Mouse (Mus musculus): Measurements from ENCODE around the gene Atf6. TPM values are rescaled to one million over a fixed set of nuclear protein-coding genes. Genes with fewer than 3 reads are reported as not detected.

Atf6 gene
- polyA plus RNA-seq, 1 experiment from 2014 or later = 9.7 TPM

DNA sequence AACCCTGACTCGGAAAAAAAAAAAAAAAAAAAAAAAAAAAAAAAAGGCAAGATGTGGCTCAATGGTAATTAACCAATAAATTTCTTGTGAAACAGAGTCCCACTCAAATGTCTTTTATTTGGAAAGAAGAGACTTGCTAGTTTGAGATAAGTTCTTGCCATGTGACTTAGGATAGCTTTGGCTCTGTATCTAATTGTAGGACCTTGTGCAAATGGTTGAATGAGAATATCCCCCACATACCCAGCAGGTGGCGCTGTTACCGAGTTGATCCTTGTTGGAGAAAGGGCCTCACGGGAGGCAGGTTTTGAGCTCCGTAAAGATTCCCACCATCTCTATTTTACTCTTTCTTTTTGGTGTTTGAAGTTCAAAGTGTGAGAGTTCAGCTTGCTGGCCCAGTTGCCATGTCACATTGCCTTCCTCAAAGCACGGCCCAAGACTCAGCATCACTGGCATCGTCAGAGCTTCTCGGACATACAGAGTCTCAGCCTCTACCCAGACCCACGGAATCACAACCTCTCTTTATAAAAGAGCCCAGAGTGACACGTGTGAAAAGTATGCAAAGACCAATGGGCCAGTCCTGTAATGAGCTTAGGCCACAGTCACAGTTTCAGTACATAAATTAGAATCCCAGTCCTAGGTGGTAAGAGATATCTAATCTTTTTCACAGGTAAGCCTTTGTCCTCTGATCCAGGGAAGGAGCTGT, 34.1 kb upstream of the Atf6 start:
- H3K9me3 ChIP-seq (ENCODE audit: control insufficient read depth, low read length) = no peaks in the 10 kb centered on the region
- no peak overlapping the region for H3K9ac ChIP-seq (ENCODE audit: low read length)
- DNase-seq (ENCODE audit: low spot score) (peak; percentile 96), ATAC-seq (replicated peaks; ENCODE audit: low FRiP score, low TSS enrichment, low read depth) (peak; percentile 16; the same call in 1 of the 2 replicates)
- no peak overlapping the region for H3K4me3 ChIP-seq (ENCODE audit: low read depth, low read length)
- H3K4me1 ChIP-seq (replicated peaks; ENCODE audit: control insufficient read depth, insufficient read depth, low read length) = no peaks in the 10 kb centered on the region
- H3K27me3 ChIP-seq (replicated peaks; ENCODE audit: control insufficient read depth, insufficient read depth, low read length) = peaks cover 11% of the 10 kb centered on the region
- no peaks in the 10 kb centered on the region for H3K36me3 ChIP-seq (ENCODE audit: control insufficient read depth, insufficient read depth, low read length)
- H3K4me2 ChIP-seq (ENCODE audit: low read length) = 0 out of 2 replicates have a peak overlapping the region, but pooled peaks have one; percentile 8
- WGBS = 30% methylated on average over 10 of the region's 10 CpGs
- H3K27ac ChIP-seq (ENCODE audit: low read depth) = no peak overlapping the region

DNA sequence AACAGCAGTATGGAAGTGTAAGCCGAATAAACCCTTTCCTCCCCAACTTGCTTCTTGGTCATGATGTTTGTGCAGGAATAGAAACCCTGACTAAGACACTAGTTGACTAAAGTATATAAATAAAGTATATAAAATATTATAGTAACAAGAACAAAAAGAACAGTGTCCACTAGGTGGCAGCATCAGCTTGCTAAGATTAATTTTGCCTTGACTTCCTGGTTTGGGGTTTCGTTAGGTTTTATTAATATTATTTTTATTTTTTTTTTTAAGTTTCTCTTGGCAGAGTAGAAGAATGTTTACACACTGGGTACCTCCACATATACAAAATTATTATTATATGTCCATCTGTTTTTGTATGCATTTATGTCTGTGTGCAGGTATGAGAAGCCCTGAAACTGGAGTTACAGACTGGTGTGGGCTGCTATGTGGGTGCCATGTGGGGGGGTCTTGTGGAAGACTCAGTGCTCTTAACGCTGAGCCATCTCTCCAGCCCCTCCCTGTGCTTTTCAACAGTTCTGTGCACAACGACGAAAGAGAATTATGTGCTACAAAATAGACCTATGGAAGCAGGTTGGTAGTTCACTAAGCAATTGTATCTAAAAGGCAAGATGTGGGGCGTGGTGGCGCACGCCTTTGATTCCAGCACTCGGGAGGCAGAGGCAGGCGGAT, 33.4 kb upstream of the Atf6 start:
- DNase-seq (ENCODE audit: low spot score) = peak; percentile 68
- Histone ChIP-seq H3K9me3 (ENCODE audit: control insufficient read depth, low read length) (no peaks in the 10 kb centered on the region), H3K4me2 (ENCODE audit: low read length) (no peak overlapping the region), H3K4me3 (ENCODE audit: low read depth, low read length) (no peak overlapping the region), H3K27ac (ENCODE audit: low read depth) (no peak overlapping the region), H3K36me3 (ENCODE audit: control insufficient read depth, insufficient read depth, low read length) (no peaks in the 10 kb centered on the region), H3K27me3 (replicated peaks; ENCODE audit: control insufficient read depth, insufficient read depth, low read length) (0 out of 2 replicates have a peak, but pooled peaks cover 3% of the 10 kb centered on the region), H3K9ac (ENCODE audit: low read length) (no peak overlapping the region), H3K4me1 (replicated peaks; ENCODE audit: control insufficient read depth, insufficient read depth, low read length) (no peaks in the 10 kb centered on the region)
- 0 out of 2 replicates have a peak, but pooled peaks have one; percentile 19 for ATAC-seq (replicated peaks; ENCODE audit: low FRiP score, low TSS enrichment, low read depth)
- 34% methylated on average over 10 of the region's 10 CpGs for WGBS

DNA sequence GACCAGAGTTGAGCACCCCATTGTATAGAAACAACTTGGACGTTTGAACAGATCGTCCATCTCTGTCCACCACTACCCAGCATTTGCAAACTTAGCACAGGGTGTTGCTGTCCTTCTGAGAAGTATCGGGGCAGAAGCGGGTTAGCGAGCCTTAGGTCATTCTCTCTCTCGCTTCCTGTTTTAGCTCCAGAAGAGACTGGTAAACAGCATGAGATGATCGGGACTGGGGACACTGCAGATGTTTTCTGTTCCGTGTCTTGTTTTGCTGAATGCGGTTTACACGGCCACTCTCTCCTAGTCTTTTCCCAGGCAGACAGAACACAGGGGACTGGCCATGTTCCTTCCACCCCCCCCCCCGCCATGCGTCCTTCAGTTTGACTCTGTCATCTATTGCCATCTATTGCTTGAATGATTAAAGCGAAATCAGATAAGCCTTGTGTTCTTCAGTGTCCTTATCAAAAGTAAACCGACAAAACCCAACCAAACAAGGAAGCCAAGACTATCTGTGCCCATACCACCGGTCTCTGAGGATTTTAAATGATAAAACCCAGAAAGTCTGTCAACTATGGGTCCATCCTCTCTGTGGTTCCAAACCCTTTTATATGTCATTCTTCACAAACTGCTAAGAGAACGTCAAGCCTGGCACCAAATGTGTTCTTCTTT, 31.0 kb upstream of the Atf6 start:
- H3K4me3 ChIP-seq (ENCODE audit: low read depth, low read length) = no peak overlapping the region
- no peaks in the 10 kb centered on the region for H3K36me3 ChIP-seq (ENCODE audit: control insufficient read depth, insufficient read depth, low read length)
- ATAC-seq (replicated peaks; ENCODE audit: low FRiP score, low TSS enrichment, low read depth) (no peak), DNase-seq (ENCODE audit: low spot score) (no peak)
- no peaks in the 10 kb centered on the region for H3K27me3 ChIP-seq (replicated peaks; ENCODE audit: control insufficient read depth, insufficient read depth, low read length)
- 57% methylated on average over 16 of the region's 16 CpGs for WGBS
- no peak overlapping the region for H3K27ac ChIP-seq (ENCODE audit: low read depth)
- no peak overlapping the region for H3K9ac ChIP-seq (ENCODE audit: low read length)
- no peaks in the 10 kb centered on the region for H3K4me1 ChIP-seq (replicated peaks; ENCODE audit: control insufficient read depth, insufficient read depth, low read length)
- H3K4me2 ChIP-seq (ENCODE audit: low read length) = no peak overlapping the region
- H3K9me3 ChIP-seq (ENCODE audit: control insufficient read depth, low read length) = no peaks in the 10 kb centered on the region

- Histone ChIP-seq H3K36me3 (ENCODE audit: control insufficient read depth, insufficient read depth, low read length) (no peaks in the 10 kb centered on the region), H3K9me3 (ENCODE audit: control insufficient read depth, low read length) (no peaks in the 10 kb centered on the region), H3K27me3 (replicated peaks; ENCODE audit: control insufficient read depth, insufficient read depth, low read length) (no peaks in the 10 kb centered on the region), H3K27ac (ENCODE audit: low read depth) (no peak overlapping the region), H3K4me3 (ENCODE audit: low read depth, low read length) (no peak overlapping the region), H3K4me1 (replicated peaks; ENCODE audit: control insufficient read depth, insufficient read depth, low read length) (0 out of 2 replicates have a peak, but pooled peaks cover 2% of the 10 kb centered on the region), H3K9ac (ENCODE audit: low read length) (no peak overlapping the region), H3K4me2 (ENCODE audit: low read length) (no peak overlapping the region)
- 82% methylated on average over 5 of the region's 5 CpGs for WGBS
- DNase-seq (ENCODE audit: low spot score) = no peak
- no peak for ATAC-seq (replicated peaks; ENCODE audit: low FRiP score, low TSS enrichment, low read depth)
These were observed 29.2 kb upstream of the Atf6 start for GRCm38 (mm10) chr1:170896651-170897281.

DNA sequence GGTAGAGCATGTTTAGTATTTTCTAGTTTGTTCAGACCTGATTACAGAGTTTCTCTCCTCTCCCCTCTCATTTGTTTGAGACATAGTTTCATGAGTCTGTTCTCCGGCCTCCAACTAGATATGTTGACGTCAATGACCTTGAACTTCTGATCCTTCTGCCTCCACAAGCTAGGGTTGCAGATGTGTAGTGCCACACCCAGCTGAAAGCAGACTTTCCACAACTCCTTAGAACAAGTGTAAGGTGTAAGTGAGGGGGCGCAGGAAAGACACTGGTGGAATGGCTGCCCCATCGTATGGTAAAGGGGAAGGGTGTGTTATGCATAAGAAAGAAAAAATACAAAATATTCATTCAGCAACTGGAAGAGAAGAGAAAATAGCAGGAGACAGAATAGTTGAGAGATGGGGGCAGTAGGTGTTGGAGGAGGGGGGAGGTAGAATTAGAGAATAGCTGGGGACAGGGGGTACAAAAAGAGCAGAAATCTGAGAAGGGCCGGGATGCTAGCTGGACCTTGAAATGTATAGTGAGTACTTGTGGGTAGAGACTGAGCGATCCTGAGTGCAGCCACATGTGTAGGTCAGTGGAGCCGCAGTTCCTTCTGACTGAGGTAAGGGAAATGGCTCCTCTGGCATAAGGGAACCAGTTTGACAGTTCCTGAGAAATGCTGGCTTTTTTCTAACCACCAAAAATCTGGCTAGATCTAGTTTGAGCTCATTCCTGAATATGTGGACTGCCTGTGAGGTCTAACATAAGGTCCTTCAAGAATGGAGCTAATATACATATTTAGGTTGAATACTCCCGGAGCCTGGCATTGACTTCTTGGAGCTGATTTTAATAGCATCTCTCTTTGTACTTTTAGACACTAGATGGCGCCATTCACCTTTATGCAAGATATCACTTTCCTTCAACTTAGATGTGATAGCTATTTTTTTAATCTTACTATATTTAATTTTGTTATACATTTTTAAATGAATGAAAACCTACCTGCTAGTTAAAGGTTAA, 27.3 kb upstream of the Atf6 start:
- Histone ChIP-seq H3K36me3 (ENCODE audit: control insufficient read depth, insufficient read depth, low read length) (no peaks in the 10 kb centered on the region), H3K27me3 (replicated peaks; ENCODE audit: control insufficient read depth, insufficient read depth, low read length) (no peaks in the 10 kb centered on the region), H3K4me1 (replicated peaks; ENCODE audit: control insufficient read depth, insufficient read depth, low read length) (0 out of 2 replicates have a peak, but pooled peaks cover 4% of the 10 kb centered on the region), H3K4me2 (ENCODE audit: low read length) (no peak overlapping the region), H3K4me3 (ENCODE audit: low read depth, low read length) (no peak overlapping the region), H3K27ac (ENCODE audit: low read depth) (no peak overlapping the region), H3K9me3 (ENCODE audit: control insufficient read depth, low read length) (no peaks in the 10 kb centered on the region), H3K9ac (ENCODE audit: low read length) (no peak overlapping the region)
- ATAC-seq (replicated peaks; ENCODE audit: low FRiP score, low TSS enrichment, low read depth) (no peak), DNase-seq (ENCODE audit: low spot score) (no peak)
- 66% methylated on average over 9 of the region's 9 CpGs for WGBS

- no peak overlapping the region for H3K9ac ChIP-seq (ENCODE audit: low read length)
- H3K4me3 ChIP-seq (ENCODE audit: low read depth, low read length) = no peak overlapping the region
- ATAC-seq (replicated peaks; ENCODE audit: low FRiP score, low TSS enrichment, low read depth) = no peak
- WGBS = 67% methylated on average over 1 of the region's 1 CpGs
- H3K4me1 ChIP-seq (replicated peaks; ENCODE audit: control insufficient read depth, insufficient read depth, low read length) = 0 out of 2 replicates have a peak, but pooled peaks cover 4% of the 10 kb centered on the region
- H3K9me3 ChIP-seq (ENCODE audit: control insufficient read depth, low read length) = no peaks in the 10 kb centered on the region
- H3K27ac ChIP-seq (ENCODE audit: low read depth) = no peak overlapping the region
- no peak overlapping the region for H3K4me2 ChIP-seq (ENCODE audit: low read length)
- H3K36me3 ChIP-seq (ENCODE audit: control insufficient read depth, insufficient read depth, low read length) = no peaks in the 10 kb centered on the region
- H3K27me3 ChIP-seq (replicated peaks; ENCODE audit: control insufficient read depth, insufficient read depth, low read length) = no peaks in the 10 kb centered on the region
- no peak for DNase-seq (ENCODE audit: low spot score)
These were observed 24.7 kb upstream of the Atf6 start for GRCm38 (mm10) chr1:170892279-170892678.

GRCm38 (mm10) chr1:170891646-170892045, 24.1 kb upstream of the Atf6 start:
- Histone ChIP-seq H3K4me2 (ENCODE audit: low read length) (no peak overlapping the region), H3K4me3 (ENCODE audit: low read depth, low read length) (no peak overlapping the region), H3K27ac (ENCODE audit: low read depth) (peak overlapping the region; percentile 27; the same call in 1 of the 2 replicates), H3K36me3 (ENCODE audit: control insufficient read depth, insufficient read depth, low read length) (no peaks in the 10 kb centered on the region), H3K4me1 (replicated peaks; ENCODE audit: control insufficient read depth, insufficient read depth, low read length) (0 out of 2 replicates have a peak, but pooled peaks cover 4% of the 10 kb centered on the region), H3K27me3 (replicated peaks; ENCODE audit: control insufficient read depth, insufficient read depth, low read length) (no peaks in the 10 kb centered on the region), H3K9me3 (ENCODE audit: control insufficient read depth, low read length) (no peaks in the 10 kb centered on the region), H3K9ac (ENCODE audit: low read length) (no peak overlapping the region)
- 35% methylated on average over 2 of the region's 2 CpGs for whole genome bisulfite sequencing
- DNase-seq (ENCODE audit: low spot score) (no peak), ATAC-seq (replicated peaks; ENCODE audit: low FRiP score, low TSS enrichment, low read depth) (no peak)

All from intestine, embryonic 14.5 days (tissue).